Mouse (Mus musculus) liver, embryonic 16.5 days (tissue): ENCODE results near the gene Uqcc2. TPM values are rescaled to one million over a fixed set of nuclear protein-coding genes. Genes with fewer than 3 reads are reported as not detected.

Experiments used
- ATAC-seq: fragments of 200-750 bp; cut with Nextera tagmentation; 2 replicates; pipeline ENCODE4 v1.8.0; 2017; ENCODE audit warnings: low read depth, mild to moderate bottlenecking, moderate number of reproducible peaks, moderate library complexity
- H3K27ac ChIP-seq: fragments of 300-500 bp; sonication (generic); 2 replicates; pipeline ENCODE4 v1.5.1; 2014; ENCODE audit warnings: mild to moderate bottlenecking, low read length
- H3K27me3 ChIP-seq: fragments of 300-500 bp; sonication (generic); 2 replicates; pipeline ENCODE4 v1.6.1; 2014; ENCODE audit warnings: low read depth, low read length, mixed read lengths; ENCODE audit not compliant: control insufficient read depth, insufficient read depth
- H3K36me3 ChIP-seq: fragments of 300-500 bp; sonication (generic); 2 replicates; pipeline ENCODE4 v1.6.1; 2014; ENCODE audit warnings: mild to moderate bottlenecking; ENCODE audit not compliant: control insufficient read depth, insufficient read depth
- H3K4me1 ChIP-seq: fragments of 300-500 bp; sonication (generic); 2 replicates; pipeline ENCODE4 v1.6.1; 2014; ENCODE audit warnings: low read depth, low read length, mixed read lengths; ENCODE audit not compliant: control insufficient read depth
- H3K4me2 ChIP-seq: fragments of 300-500 bp; sonication (generic); 2 replicates; pipeline ENCODE4 v1.6.1; 2014; ENCODE audit warnings: low read depth, low read length, mixed read lengths
- H3K4me3 ChIP-seq: fragments of 300-500 bp; sonication (generic); 2 replicates; pipeline ENCODE4 v1.5.1; 2014; ENCODE audit warnings: low read depth, mild to moderate bottlenecking, low read length
- H3K9ac ChIP-seq: fragments of 300-500 bp; sonication (generic); 2 replicates; pipeline ENCODE4 v1.6.1; 2014; ENCODE audit warnings: low read depth, low read length
- H3K9me3 ChIP-seq: fragments of 300-500 bp; sonication (generic); replicated peaks from 2 replicates; pipeline ENCODE4 v1.6.1; 2016; ENCODE audit warnings: low read length; ENCODE audit not compliant: control insufficient read depth
- WGBS: fragments of 180-500 bp; shearing (Covaris S2); extraction: QIAGEN DNeasy Blood & Tissue Kit; methylation state at CpG from one replicate; pipeline ENCODE4 v1.1.7; 2014; ENCODE audit not compliant: insufficient replicate concordance; 5-methylcytosine and 5-hydroxymethylcytosine counted together
- polyA plus RNA-seq: library from polyadenylated mRNA; unstranded; fragments of >200 nt; fragmentation: Nextera tagmentation; extraction: Ambion mirVana; gene quantifications from 2 replicates; pipeline ENCODE4 v1.2.1, GENCODE M21; 2015

Uqcc2 gene
- polyA plus RNA-seq, 1 experiment from 2014 or later = 130 TPM

DNA sequence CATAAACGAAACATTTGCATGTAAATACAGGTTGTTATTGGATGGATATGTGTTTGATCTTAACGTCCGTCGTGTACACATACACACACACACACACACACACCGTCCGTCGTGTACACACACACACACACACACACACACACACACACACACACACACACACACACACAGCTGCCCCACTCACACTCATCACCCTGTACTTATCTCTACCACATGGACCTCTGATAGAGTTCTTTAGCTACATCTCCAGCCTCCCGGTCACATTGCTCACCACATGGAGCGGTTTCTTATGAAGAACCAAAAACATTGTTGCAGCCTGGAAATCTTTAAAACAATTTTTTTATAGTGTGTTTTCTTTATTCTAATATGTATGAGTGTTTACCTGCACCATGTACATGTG lies 471 bp upstream of the Uqcc2 start:
- Histone ChIP-seq H3K27ac (peak overlapping the region; percentile 59), H3K27me3 (no peaks in the 10 kb centered on the region), H3K4me1 (peaks cover 42% of the 10 kb centered on the region), H3K4me3 (peak overlapping the region; percentile 87), H3K9ac (peak overlapping the region; percentile 64), H3K36me3 (no peaks in the 10 kb centered on the region), H3K4me2 (peak overlapping the region; percentile 83), H3K9me3 (no peaks in the 10 kb centered on the region)
- WGBS = 16% methylated on average over 9 of the region's 9 CpGs
- peak; percentile 58 for ATAC-seq

DNA sequence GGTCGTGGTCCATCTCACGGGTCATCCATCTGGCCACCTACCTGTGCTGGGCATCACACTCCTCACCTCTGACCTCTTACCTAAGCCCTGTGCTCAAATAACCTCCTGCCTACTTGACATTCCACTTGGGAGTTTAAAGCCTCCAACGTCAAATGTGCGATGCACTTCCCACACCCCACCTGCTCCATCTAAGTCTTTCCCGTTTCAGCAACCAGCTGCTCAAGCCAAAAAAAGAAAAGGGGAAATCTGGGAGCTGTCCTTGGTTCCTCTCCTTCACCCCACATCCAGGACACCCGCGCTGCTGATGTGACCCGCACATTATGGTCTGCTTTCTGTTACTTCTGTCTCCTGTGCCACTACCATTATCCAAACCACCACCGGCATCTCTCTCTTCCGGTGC lies 1.5 kb downstream of the Uqcc2 start:
- 82% methylated on average over 10 of the region's 10 CpGs for WGBS
- H3K27me3 ChIP-seq = no peaks in the 10 kb centered on the region
- no peak overlapping the region for H3K9ac ChIP-seq
- H3K4me2 ChIP-seq = no peak overlapping the region
- H3K4me3 ChIP-seq = no peak overlapping the region
- no peak for ATAC-seq
- H3K27ac ChIP-seq = no peak overlapping the region
- peaks cover 42% of the 10 kb centered on the region for H3K4me1 ChIP-seq
- no peaks in the 10 kb centered on the region for H3K9me3 ChIP-seq
- no peaks in the 10 kb centered on the region for H3K36me3 ChIP-seq

DNA sequence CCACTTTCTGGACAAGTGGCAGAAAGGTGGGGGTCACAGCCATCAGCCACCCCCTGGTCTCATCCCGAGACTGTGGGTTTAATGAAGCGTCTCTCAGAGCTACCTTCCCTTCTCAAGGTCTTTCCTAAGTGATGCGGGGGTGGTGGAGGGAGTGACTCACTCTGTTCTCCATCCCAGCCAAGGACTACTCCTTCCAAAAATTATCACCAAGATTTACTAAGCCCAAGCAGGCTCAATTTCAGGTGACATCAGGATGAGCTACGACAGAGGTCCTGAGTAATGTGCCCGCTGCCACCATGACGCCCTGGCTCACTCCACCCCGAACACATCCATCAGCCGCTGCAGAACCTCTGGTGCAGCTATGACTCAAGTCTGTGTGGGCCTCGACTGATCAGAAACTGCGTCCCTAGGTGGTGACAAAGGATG lies 2.5 kb downstream of the Uqcc2 start:
- H3K4me2 ChIP-seq = no peak overlapping the region
- ATAC-seq = no peak
- H3K9me3 ChIP-seq = no peaks in the 10 kb centered on the region
- no peak overlapping the region for H3K4me3 ChIP-seq
- 74% methylated on average over 10 of the region's 10 CpGs for WGBS
- H3K4me1 ChIP-seq = peaks cover 42% of the 10 kb centered on the region
- H3K27ac ChIP-seq = no peak overlapping the region
- no peaks in the 10 kb centered on the region for H3K36me3 ChIP-seq
- no peak overlapping the region for H3K9ac ChIP-seq
- H3K27me3 ChIP-seq = no peaks in the 10 kb centered on the region

DNA sequence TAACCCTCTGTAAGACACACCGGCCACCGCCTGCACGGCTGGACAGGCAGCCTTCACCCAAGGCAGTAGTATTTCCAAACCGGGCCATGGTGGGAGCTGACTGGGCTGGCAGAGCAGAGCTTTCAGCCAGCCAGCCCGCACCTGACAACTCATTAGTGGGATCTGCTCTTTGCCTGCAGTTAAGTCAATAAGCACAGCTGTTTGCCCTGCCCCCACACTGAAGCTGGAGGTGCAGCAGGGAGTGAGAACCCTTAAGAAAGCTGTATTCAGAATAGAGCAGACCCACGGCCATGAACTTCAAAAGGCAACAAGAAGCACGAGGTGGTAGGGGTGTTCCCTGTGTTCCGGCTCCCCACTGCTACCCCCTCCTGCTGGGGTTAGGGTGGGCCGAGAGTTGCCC lies 3.5 kb downstream of the Uqcc2 start:
- ATAC-seq = no peak
- Histone ChIP-seq H3K4me2 (no peak overlapping the region), H3K4me1 (peaks cover 39% of the 10 kb centered on the region), H3K27me3 (no peaks in the 10 kb centered on the region), H3K9me3 (no peaks in the 10 kb centered on the region), H3K27ac (no peak overlapping the region), H3K36me3 (no peaks in the 10 kb centered on the region), H3K4me3 (no peak overlapping the region), H3K9ac (no peak overlapping the region; the same call in 1 of the 2 replicates)
- WGBS = 64% methylated on average over 9 of the region's 9 CpGs

DNA sequence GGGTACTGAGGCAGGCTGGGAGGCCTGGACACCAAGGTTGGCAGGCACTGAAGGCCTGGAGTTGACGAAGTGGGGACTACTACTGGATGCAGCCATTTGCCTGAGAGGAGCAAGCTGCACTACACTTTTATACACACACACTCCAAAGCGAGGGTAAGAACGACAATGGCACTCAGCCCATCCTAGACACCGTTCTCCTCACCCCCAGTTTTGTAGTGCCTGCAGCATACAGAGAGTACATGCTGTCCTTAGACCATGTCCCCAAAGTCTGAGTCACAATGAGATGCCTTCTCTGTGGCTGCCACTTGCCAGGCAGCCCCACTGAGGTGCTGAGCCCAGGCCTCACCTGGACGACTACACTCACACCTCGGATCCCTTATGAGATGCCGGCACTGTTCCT lies 3.9 kb downstream of the Uqcc2 start:
- no peaks in the 10 kb centered on the region for H3K36me3 ChIP-seq
- peaks cover 35% of the 10 kb centered on the region for H3K4me1 ChIP-seq
- no peaks in the 10 kb centered on the region for H3K27me3 ChIP-seq
- no peak overlapping the region; the same call in 1 of the 2 replicates for H3K9ac ChIP-seq
- H3K4me2 ChIP-seq = no peak overlapping the region
- H3K9me3 ChIP-seq = no peaks in the 10 kb centered on the region
- no peak overlapping the region for H3K27ac ChIP-seq
- 71% methylated on average over 7 of the region's 7 CpGs for WGBS
- no peak for ATAC-seq
- no peak overlapping the region for H3K4me3 ChIP-seq

DNA sequence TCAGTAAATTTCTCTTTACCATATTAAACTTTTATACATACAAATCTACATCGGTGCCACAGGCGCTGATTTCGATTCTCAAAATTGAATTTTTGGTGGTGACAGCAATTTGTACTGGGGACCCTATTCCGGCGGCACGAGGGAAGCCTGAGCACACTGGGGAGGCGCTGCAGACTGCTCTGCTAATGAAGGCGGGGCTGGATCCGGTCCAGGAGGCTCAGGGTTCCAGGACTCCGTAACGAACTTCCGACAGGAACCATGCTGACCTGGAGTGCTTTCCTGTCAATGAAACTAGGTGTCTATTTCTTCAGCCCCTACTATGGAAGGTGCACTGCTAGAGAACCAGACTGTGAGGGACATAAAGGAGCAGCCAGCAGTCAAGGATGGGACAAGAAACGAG lies 4.4 kb downstream of the Uqcc2 start:
- Histone ChIP-seq H3K36me3 (no peaks in the 10 kb centered on the region), H3K4me2 (no peak overlapping the region), H3K4me1 (peaks cover 31% of the 10 kb centered on the region), H3K9ac (no peak overlapping the region), H3K27me3 (no peaks in the 10 kb centered on the region), H3K27ac (no peak overlapping the region), H3K9me3 (no peaks in the 10 kb centered on the region), H3K4me3 (no peak overlapping the region)
- no peak for ATAC-seq
- WGBS = 75% methylated on average over 13 of the region's 13 CpGs

DNA sequence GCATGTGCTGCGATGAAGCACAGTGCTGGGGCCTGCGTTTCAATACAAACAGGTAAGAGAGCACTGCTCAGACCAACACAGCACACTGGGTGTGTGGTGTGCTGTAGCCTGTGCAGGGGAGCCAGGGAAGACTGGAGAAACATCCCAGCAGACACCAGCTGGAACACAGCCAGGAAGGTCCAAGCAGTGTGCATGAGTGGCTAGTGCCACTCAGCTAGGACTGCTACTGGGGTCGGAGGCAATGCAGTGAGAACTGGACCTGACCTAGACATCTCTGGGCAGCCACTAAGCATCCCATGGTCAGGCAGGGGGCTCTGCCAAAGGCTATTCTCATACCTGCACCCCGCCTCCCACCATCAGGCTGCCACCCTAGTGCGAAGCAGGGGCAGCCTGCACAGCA lies 5.5 kb downstream of the Uqcc2 start:
- Histone ChIP-seq H3K9ac (no peak overlapping the region), H3K27ac (no peak overlapping the region), H3K4me3 (no peak overlapping the region), H3K4me1 (peaks cover 33% of the 10 kb centered on the region), H3K9me3 (no peaks in the 10 kb centered on the region), H3K36me3 (no peaks in the 10 kb centered on the region; the same call in 1 of the 2 replicates), H3K27me3 (no peaks in the 10 kb centered on the region), H3K4me2 (no peak overlapping the region)
- WGBS = 77% methylated on average over 5 of the region's 5 CpGs
- ATAC-seq = no peak

DNA sequence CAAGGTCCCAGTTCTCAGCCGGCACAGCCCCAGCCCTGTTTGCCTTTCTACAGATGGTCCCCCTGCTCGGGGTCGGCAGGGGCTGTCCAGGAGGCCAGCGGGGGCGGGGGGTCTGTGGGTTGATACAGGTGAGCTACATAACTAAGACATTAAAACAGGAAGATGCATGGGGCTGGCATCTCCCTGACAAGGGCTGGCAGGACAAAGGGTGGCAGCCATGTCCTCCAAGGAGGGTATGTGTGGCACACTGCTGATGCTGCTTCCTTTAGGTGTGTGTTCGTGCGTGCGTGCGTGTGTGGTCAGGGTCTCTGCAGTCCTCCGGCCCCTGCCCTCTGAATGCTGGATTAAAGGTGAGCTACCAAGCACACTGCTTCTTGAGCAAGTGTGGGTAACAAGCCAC lies 6.7 kb downstream of the Uqcc2 start:
- 75% methylated on average over 10 of the region's 10 CpGs for WGBS
- Histone ChIP-seq H3K9me3 (no peaks in the 10 kb centered on the region), H3K4me3 (no peak overlapping the region), H3K9ac (no peak overlapping the region), H3K27me3 (no peaks in the 10 kb centered on the region), H3K27ac (no peak overlapping the region), H3K4me2 (no peak overlapping the region), H3K4me1 (peaks cover 26% of the 10 kb centered on the region), H3K36me3 (peaks cover 3% of the 10 kb centered on the region; the same call in 1 of the 2 replicates)
- no peak for ATAC-seq

DNA sequence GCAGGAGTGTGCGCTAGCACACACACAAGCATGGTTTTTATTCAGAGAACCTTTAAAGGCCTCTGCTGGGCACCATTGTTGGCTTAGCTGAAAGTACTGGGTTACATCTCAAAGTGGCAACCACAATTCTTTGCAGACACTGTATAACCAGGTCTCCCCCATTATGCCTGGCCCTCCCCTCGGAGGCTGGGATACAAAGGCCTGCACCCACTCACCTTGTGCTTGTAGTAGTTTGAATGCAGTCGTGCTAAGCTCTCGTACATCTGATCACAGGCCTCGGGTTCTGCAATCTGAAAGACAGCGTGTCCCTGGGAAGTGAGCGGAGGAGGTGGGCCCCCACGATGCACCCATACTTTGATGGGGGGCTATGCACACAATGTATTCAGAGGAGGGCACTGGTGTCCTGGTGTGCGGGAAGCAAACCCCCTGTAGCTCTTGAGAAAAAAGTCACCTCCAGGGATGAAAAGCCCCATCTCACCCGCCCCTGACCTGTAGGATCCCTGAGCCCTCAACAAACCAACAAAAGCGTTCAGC lies 8.0 kb downstream of the Uqcc2 start:
- peaks cover 23% of the 10 kb centered on the region for H3K4me1 ChIP-seq
- peaks cover 3% of the 10 kb centered on the region; the same call in 1 of the 2 replicates for H3K36me3 ChIP-seq

More for the DNA sequence above, 8.0 kb downstream of the Uqcc2 start:
- Histone ChIP-seq H3K9me3 (no peaks in the 10 kb centered on the region), H3K27me3 (no peaks in the 10 kb centered on the region), H3K27ac (no peak overlapping the region), H3K4me3 (no peak overlapping the region), H3K4me2 (no peak overlapping the region), H3K9ac (no peak overlapping the region)
- ATAC-seq = no peak
- 78% methylated on average over 11 of the region's 11 CpGs for WGBS
